Mouse (Mus musculus) urinary bladder, postnatal 36 days (tissue): ENCODE data around the gene Tomm40l.
A peak's percentile ranks its signal among the peaks of the same experiment; 100 is the strongest.

ENCODE experiments used
- DNase-seq, 2 experiments: peaks; one replicate each; pipeline ENCODE4 v3.0.0; 2022; ENCODE audit warnings: low spot score in 2 of 2, mixed read lengths in 1 of 2

Gene Tomm40l

GRCm38 (mm10) chr1:171229750-171230149 is 7.4 kb upstream of the Tomm40l start:
- no peak for DNase-seq

GRCm38 (mm10) chr1:171227879-171228278 is 5.6 kb upstream of the Tomm40l start:
- no peak for DNase-seq

DNA sequence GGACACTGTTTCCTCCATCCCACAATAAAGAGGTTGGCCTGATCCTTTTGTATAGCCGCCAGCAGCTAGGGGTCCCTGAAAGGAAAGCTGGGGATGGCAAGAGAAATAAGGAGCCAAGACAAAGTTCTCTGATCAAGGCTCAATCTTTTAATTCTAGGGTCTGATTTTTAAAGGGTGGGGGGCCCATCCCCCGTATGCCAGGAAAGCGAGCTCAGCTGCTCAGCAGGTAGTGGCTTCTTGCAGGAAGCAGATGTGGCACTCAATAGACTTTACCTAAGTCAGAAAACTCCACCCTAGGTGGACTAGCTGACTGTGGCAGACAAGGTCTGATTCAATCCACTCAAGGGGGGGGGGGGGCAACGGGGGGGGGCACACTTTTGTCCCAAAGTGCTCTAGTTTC is 4.5 kb upstream of the Tomm40l start:
- no peak for DNase-seq

DNA sequence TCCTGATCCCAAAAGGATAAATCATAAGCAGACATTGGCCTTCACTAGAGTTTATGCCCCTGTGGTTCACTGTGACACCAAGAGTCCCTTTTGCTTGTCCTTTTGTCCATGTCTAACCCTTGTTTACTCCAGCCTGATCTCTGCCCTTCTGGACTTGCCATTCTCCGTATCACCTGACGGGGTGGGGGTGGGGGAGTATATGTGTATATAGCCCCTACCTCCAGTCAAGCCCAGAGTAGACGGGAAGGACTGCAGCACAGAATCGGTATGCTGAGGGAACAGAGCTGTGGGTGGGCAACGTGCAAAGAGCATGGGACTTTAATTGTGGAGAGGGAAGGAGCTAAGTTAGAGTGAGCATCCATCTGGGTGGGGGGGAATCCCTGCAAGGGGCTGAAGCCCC is 2.5 kb upstream of the Tomm40l start, which contains the start of gene Apoa2:
Apoa2 (plus strand) TSS at position 198 of the 400 bp plus-strand sequence.
- no peak for DNase-seq

GRCm38 (mm10) chr1:171223796-171224195 is 1.5 kb upstream of the Tomm40l start:
- DNase-seq, result no peak

DNA sequence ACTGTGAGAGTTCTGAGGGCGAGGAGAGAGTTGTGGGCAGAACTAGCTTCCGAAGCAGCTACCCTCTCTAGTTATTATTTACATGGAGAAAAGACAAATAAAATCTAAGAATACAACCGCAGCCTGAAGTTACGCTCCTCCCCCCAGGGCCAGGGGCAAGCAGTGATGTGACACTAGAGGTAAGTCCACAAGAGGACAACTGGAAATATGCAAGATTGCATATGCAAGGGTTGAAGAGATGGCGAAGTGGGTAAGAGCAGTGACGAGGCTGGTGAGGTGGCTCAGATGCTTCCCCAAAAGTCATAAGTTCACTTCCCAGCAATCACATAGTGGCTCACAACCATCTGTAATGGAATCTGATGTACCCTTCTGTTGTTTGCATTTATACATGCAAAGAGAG is 854 bp upstream of the Tomm40l start:
- DNase-seq, result no peak

- no peak for DNase-seq
Measured at GRCm38 (mm10) chr1:171221281-171222193, 777 bp downstream of the Tomm40l start.

DNA sequence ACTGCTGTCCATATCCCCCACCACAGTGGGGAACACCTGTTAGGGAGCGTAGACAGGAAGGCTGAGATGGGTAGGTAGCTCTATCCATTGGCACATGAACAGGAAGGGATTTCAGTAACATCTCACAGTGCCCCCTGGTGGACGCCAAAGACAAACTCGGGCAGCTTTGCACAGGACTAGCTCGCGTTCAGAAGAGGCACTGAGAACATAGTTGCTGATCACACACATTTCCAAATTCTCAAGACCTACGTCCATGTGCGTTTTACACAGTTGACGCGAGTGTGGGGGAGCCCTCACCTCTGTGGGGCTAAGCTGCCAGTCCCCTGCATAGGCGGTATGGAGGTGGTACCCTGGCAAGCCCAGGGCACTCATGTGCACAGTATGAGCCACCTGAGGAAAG is 1.4 kb downstream of the Tomm40l start:
- peak; percentile 81 to 85 for DNase-seq

GRCm38 (mm10) chr1:171216241-171216955 is 5.9 kb downstream of the Tomm40l start:
- no peak for DNase-seq

- no peak for DNase-seq
Measured at GRCm38 (mm10) chr1:171213801-171214496, 8.4 kb downstream of the Tomm40l start, which contains the start of gene Nr1i3. TSS of gene Nr1i3 (plus strand) at chr1:171213970.

DNA sequence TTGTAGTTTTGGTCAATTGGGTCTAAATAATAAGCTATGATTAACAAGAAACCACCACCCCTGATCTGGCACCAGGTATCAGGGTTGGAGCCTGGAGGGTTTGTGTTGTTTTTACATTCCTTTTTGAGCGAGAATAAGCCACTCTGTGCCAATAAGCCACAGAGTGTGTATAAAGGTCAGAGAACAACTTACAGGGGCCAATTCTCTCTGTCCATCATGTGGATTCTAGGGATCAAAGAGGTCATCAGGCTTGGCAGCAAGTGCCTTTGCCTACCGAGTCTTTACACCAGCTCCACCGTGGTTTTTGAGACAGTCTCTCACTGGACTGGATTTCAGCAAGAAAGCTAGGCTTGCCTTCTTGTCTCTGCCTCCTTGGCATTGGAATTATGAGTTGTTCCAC is 9.5 kb downstream of the Tomm40l start:
- DNase-seq, result no peak

DNA sequence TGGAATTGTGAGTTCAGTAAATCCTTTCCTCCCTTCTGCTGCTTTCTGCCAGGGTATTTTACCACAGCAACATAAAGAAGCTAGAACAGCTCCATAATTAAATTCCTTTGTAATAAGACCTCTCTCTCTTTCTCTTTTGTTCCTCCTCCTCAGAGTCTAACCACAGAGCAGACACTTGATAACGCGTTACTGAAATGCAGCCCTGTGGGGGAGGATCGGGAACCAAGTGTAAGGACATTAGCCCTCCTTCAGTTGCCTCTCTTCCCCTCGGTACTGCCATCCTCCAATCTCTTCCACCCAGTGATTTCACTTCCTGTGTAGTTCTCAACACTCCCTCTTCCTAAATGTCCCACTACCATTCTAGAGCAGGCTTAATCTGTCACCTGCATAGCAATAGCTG is 12.9 kb downstream of the Tomm40l start:
- DNase-seq, result no peak

DNA sequence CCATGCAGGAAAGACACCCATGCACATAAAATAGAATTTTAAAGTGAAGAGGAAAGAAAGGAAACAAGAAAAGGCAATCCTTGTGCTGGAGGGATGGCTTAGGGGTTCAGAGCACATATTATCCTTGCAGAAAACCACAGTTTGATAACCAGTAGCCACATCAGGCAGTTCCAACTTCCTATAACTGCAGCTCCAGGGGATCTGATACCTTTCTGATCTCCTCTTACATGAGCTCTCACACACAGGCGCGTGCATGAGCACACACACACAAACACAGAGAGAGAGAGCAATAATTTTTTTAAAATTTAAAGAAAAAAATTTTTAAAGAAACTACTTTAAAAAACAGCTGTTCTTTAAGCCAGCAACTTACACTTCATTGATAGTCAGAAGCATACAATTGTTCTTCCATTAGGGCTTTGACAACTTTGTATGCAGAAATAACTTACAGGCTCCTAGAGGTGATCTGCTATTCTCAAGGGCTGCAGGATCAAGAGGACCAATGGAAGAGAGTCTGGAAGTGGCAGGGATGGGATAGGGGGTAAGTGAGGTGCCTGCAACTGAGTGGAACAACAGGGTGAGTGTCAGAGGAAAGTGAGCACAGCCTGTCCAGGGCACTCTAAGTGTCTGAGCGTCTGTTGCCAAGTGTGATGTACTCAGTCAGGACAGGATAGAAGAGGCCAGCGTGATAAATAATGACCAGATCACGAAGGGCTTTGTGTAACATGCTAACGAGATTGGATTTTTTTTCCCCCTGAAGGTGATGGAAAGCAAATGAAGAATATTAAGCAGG is 16.4 kb downstream of the Tomm40l start:
- no peak for DNase-seq

DNA sequence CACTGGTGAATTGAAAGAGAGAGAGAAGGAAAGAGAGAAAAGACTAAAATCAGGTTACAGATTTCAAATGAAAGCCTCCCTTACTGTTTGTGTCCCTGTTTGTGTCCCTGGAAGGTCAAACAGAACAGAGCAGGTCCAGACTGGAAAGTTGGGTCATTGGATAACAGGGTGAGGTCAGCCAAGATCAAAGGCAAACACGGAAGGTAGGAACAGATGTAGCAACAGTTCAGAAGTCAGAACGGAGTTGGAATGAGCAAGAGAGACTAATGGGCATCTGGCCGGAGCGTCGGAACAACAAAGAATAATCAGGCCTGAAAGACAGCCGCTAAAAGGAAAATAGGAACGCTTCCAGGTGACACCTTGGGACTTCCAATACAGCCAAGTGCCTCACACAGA is 18.1 kb downstream of the Tomm40l start:
- no peak for DNase-seq

DNA sequence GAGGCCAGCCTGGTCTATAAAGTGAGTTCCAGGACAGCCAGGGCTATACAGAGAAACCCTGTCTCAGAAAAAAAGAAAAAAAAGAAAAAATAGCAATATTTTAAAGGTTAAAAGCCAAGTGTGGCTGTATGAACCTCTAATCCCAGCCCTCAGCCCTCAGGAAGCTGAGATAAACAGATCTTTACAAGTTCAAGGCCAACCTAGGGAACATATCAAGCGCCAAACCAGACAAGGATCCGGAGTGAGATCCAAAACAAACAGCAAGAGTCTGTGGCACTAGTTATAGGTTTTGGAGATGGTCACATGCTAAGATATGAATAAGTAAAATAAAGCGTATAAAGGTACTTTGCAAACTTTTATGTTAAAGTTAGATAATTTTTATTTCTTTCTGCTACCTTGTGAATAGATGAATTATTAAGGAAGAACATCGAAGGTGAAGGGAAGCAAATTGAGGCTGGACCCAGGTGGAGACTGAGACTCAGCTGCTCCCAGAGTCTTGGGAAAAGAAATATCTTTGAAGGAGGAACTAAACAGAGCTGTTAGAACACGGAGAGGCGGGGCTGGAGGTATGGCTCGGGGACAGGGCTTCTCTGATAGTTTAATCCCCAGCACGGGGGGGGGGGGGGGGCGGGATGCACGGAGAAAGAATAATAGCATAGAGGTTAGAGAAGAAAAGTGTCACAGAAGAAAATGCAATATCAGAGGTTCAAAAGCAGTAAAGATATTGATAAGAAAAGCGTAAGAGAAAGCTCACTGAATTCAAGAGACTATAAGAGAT is 18.7 kb downstream of the Tomm40l start:
- no peak for DNase-seq

DNA sequence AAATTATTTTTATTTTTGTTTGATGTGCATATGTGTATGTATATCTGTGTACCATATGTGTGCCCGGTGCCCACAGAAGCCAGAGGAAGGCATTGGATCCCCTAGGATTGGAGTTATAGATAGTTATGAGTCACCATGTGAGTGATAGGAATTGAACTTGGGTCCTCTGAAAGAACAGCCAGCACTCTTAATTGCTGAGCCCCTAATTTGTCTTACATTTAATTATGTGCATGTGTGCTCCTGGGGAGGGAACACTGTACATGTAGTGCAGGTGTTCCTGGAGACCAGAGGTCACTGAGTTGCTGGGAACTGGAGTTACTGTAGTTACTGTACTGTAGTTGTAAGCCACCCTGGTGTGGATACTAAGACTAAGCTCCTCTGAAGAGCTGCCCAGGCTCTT is 21.5 kb downstream of the Tomm40l start:
- DNase-seq, result no peak

- no peak for DNase-seq
Measured at GRCm38 (mm10) chr1:171199532-171199931, 22.8 kb downstream of the Tomm40l start.

- peak in 1 of 2 experiments; percentile 47 for DNase-seq
Measured at GRCm38 (mm10) chr1:171195887-171196397, 26.4 kb downstream of the Tomm40l start, which contains the start of gene Pcp4l1. TSS of gene Pcp4l1 (minus strand) at chr1:171196268.

- DNase-seq, result no peak
Measured at GRCm38 (mm10) chr1:171195046-171195822, 27.1 kb downstream of the Tomm40l start.
